Mouse (Mus musculus) limb, embryonic 12.5 days (tissue): ENCODE results near the gene Hfe2. TPM values are rescaled to one million over a fixed set of nuclear protein-coding genes. Genes with fewer than 3 reads are reported as not detected.

Source experiments
- ATAC-seq: fragments of 200-750 bp; cut with Nextera tagmentation; 2 replicates; pipeline ENCODE4 v1.8.0; 2017; ENCODE audit warnings: low read depth, moderate TSS enrichment; ENCODE audit not compliant: insufficient number of reproducible peaks, insufficient read depth, low FRiP score, low TSS enrichment
- H3K27ac ChIP-seq: fragments of 300-500 bp; sonication (generic); 2 replicates; pipeline ENCODE4 v1.5.1; 2016; ENCODE audit warnings: mild to moderate bottlenecking, moderate library complexity
- H3K27me3 ChIP-seq: fragments of 300-500 bp; sonication (generic); 2 replicates; pipeline ENCODE4 v1.6.1; 2016; ENCODE audit warnings: mild to moderate bottlenecking, moderate library complexity
- H3K36me3 ChIP-seq: fragments of 300-500 bp; sonication (generic); 2 replicates; pipeline ENCODE4 v1.6.1; 2016; ENCODE audit warnings: mild to moderate bottlenecking, moderate library complexity
- H3K4me1 ChIP-seq: fragments of 300-500 bp; sonication (generic); replicated peaks from 2 replicates; pipeline ENCODE4 v1.6.1; 2016
- H3K4me2 ChIP-seq: fragments of 300-500 bp; sonication (generic); 2 replicates; pipeline ENCODE4 v1.6.1; 2016; ENCODE audit warnings: mild to moderate bottlenecking, moderate library complexity
- H3K4me3 ChIP-seq: fragments of 300-500 bp; sonication (generic); replicated peaks from 2 replicates; pipeline ENCODE4 v1.5.1; 2016; ENCODE audit warnings: mild to moderate bottlenecking
- H3K9ac ChIP-seq: fragments of 300-500 bp; sonication (generic); replicated peaks from 2 replicates; pipeline ENCODE4 v1.6.1; 2016; ENCODE audit warnings: mild to moderate bottlenecking, moderate library complexity
- H3K9me3 ChIP-seq: fragments of 300-500 bp; sonication (generic); 2 replicates; pipeline ENCODE4 v1.6.1; 2016; ENCODE audit warnings: mild to moderate bottlenecking, moderate library complexity
- WGBS: fragments of 180-500 bp; shearing (Covaris S2); methylation state at CpG from one replicate; pipeline ENCODE4 v1.1.7; 2016; 5-methylcytosine and 5-hydroxymethylcytosine counted together
- polyA plus RNA-seq: library from polyadenylated mRNA; unstranded; fragments of >200 nt; fragmentation: Nextera tagmentation; extraction: Ambion mirVana; gene quantifications from 2 replicates; pipeline ENCODE4 v1.2.1, GENCODE M21; 2016

Gene Hfe2
- polyA plus RNA-seq, 1 experiment from 2014 or later = 7.8 TPM

- H3K27ac ChIP-seq = no peak overlapping the region
- peak overlapping the region; percentile 76 for H3K4me2 ChIP-seq
- H3K4me1 ChIP-seq = peaks cover 60% of the 10 kb centered on the region
- no peaks in the 10 kb centered on the region for H3K9me3 ChIP-seq
- no peaks in the 10 kb centered on the region for H3K27me3 ChIP-seq
- WGBS = 85% methylated on average over 12 of the region's 12 CpGs
- H3K9ac ChIP-seq = peak overlapping the region; percentile 74
- H3K4me3 ChIP-seq = peak overlapping the region; percentile 65
- H3K36me3 ChIP-seq = peaks cover 24% of the 10 kb centered on the region
- ATAC-seq = no peak
These were observed 34.5 kb downstream of the Hfe2 start for GRCm38 (mm10) chr3:96559398-96559910.

DNA sequence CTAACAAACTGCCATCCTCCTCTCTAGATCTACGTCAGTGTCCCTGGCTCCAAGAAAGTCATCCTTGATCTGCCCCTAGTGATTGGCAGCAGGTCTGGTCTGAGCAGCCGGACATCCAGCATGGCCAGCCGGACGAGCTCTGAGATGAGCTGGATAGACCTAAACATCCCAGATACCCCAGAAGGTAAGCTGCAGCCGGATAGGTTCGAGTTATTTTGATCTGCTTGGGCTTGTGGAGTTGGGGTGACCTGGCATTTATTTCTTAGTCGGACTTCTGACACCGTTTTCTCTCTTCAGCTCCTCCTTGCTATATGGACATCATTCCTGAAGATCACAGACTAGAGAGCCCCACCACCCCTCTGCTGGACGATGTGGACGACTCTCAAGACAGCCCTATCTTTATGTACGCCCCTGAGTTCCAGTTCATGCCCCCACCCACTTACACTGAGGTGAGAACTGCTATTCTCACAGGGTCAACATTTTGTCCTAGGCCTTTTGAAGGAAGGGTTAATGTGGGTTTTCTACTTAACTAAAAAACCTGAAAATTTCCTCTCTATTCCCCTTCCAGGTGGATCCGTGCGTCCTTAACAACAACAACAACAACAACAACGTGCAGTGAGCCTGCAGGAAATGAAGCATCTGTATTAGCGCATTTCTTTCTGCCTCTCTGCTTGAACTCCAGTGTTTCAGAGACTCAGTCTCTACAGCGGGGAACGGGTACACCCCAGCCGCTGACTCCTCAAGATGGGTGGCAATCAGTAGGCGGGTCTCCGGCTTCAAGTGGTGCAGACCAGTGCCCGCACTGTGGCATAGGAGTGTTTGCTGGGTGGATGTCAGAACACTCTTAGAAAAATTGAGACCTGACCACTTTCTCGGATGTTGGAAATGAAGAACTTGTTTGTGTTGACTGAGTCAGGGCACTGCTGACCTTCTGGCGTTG lies 35.2 kb downstream of the Hfe2 start:
- Histone ChIP-seq H3K36me3 (peaks cover 24% of the 10 kb centered on the region), H3K27ac (peak overlapping the region; percentile 47), H3K4me3 (peak overlapping the region; percentile 65), H3K4me1 (peaks cover 60% of the 10 kb centered on the region), H3K9ac (peak overlapping the region; percentile 74), H3K4me2 (peak overlapping the region; percentile 76), H3K9me3 (no peaks in the 10 kb centered on the region), H3K27me3 (no peaks in the 10 kb centered on the region)
- WGBS = 87% methylated on average over 23 of the region's 23 CpGs
- ATAC-seq = no peak

DNA sequence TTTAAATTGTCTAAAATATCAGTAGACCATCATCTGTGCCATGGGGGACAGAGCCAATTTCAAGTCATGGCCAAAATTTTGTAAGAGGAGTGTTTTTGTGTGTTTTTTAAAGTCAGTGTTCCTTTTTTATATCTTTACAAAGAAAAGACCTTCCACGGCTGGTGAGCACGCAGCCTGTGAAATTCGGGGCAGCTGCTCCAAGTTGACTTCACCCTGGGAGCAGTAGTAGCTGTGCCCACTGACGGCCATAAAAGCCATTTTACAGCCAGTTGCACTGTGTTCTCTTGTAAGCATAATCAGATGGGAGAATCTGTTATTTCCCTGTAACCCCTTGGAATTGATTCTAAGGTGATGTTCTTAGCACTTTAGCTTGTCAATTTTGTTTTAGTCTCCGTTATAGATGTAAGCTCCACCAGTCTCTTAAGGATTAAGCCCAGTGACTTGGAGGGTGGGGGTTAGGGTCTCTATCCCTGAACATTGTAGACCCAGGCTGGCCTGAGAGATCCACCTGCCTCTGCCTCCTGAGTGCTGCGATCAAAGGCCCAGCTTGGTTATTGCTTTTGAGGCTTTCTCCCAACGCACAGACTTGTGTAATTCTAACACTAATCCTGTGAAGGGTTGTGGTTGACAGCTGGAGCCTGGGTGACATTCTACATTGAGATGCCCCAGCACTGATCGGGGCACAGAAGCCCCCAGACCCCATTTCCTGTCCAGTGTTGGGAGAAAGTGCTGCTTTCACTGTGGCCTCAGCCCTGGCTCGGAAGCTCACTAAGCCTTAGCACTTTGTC lies 36.1 kb downstream of the Hfe2 start:
- Histone ChIP-seq H3K36me3 (peaks cover 24% of the 10 kb centered on the region), H3K4me3 (peak overlapping the region; percentile 65), H3K9me3 (no peaks in the 10 kb centered on the region), H3K27ac (no peak overlapping the region), H3K4me1 (peaks cover 51% of the 10 kb centered on the region), H3K27me3 (no peaks in the 10 kb centered on the region), H3K9ac (no peak overlapping the region), H3K4me2 (peak overlapping the region; percentile 76)
- no peak for ATAC-seq
- WGBS = 85% methylated on average over 9 of the region's 9 CpGs

DNA sequence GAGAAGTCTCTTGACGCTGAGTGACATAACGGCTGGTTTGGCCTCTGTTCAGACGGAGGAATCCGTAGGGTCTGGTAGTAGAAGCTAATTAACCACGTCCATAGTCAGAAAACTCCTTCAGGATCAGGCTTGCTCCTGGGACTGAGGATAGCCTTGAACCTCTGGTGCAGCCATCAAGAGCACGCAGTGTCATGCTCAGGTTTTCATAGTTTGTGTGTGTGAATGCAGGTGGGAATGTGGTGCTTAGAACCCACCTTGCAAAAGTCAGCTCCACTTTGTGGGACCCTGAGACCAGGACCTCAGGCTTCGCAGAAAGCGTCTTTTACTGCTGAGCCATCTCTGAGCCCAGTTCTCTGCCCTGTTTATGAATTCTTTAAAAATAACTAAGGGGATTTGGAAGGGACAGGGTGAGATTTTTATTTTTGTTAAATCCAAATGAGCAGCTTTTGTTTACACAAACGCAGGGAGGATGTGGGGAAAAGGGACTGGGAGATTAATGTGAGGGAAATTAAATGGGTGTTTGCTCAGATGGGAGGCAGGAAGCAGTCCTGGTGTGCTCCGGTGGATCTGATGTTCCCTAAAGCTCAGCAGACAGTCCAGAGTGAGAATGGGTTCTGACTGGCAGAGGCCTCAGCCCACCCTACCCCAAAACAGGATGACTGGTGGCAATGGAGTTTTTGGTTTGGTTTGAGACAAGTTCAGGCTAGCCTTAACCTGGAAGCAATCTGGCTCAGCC lies 37.1 kb downstream of the Hfe2 start:
- H3K27me3 ChIP-seq = no peaks in the 10 kb centered on the region
- H3K4me3 ChIP-seq = no peak overlapping the region
- peaks cover 41% of the 10 kb centered on the region for H3K4me1 ChIP-seq
- no peak overlapping the region for H3K4me2 ChIP-seq
- ATAC-seq = no peak
- H3K9ac ChIP-seq = no peak overlapping the region
- peaks cover 24% of the 10 kb centered on the region for H3K36me3 ChIP-seq
- no peaks in the 10 kb centered on the region for H3K9me3 ChIP-seq
- H3K27ac ChIP-seq = peak overlapping the region; percentile 47
- WGBS = 69% methylated on average over 10 of the region's 10 CpGs

- no peak overlapping the region for H3K9ac ChIP-seq
- H3K9me3 ChIP-seq = no peaks in the 10 kb centered on the region
- no peak overlapping the region for H3K4me3 ChIP-seq
- H3K4me1 ChIP-seq = peaks cover 41% of the 10 kb centered on the region
- ATAC-seq = no peak
- H3K4me2 ChIP-seq = no peak overlapping the region
- no peak overlapping the region for H3K27ac ChIP-seq
- H3K27me3 ChIP-seq = no peaks in the 10 kb centered on the region
- peaks cover 24% of the 10 kb centered on the region for H3K36me3 ChIP-seq
- WGBS = 93% methylated on average over 8 of the region's 8 CpGs
These were observed 38.3 kb downstream of the Hfe2 start for GRCm38 (mm10) chr3:96563267-96563666.

- peaks cover 37% of the 10 kb centered on the region for H3K4me1 ChIP-seq
- peaks cover 24% of the 10 kb centered on the region for H3K36me3 ChIP-seq
- H3K4me2 ChIP-seq = no peak overlapping the region
- no peak overlapping the region for H3K9ac ChIP-seq
- 0 out of 2 replicates have a peak, but pooled peaks have one; percentile 56 for ATAC-seq
- no peaks in the 10 kb centered on the region for H3K9me3 ChIP-seq
- peak overlapping the region; percentile 67 for H3K27ac ChIP-seq
- no peaks in the 10 kb centered on the region for H3K27me3 ChIP-seq
- WGBS = 59% methylated on average over 10 of the region's 10 CpGs
- H3K4me3 ChIP-seq = no peak overlapping the region
These were observed 39.1 kb downstream of the Hfe2 start for GRCm38 (mm10) chr3:96563911-96564632.

GRCm38 (mm10) chr3:96564633-96565032 lies 39.7 kb downstream of the Hfe2 start:
- no peak overlapping the region for H3K4me3 ChIP-seq
- no peak overlapping the region for H3K9ac ChIP-seq
- no peaks in the 10 kb centered on the region for H3K9me3 ChIP-seq
- no peak for ATAC-seq
- H3K27ac ChIP-seq = peak overlapping the region; percentile 67
- no peak overlapping the region for H3K4me2 ChIP-seq
- no peaks in the 10 kb centered on the region for H3K27me3 ChIP-seq
- WGBS = 49% methylated on average over 7 of the region's 7 CpGs
- peaks cover 19% of the 10 kb centered on the region for H3K36me3 ChIP-seq
- peaks cover 31% of the 10 kb centered on the region for H3K4me1 ChIP-seq

- ATAC-seq = no peak
- WGBS = 95% methylated on average over 2 of the region's 3 CpGs
- Histone ChIP-seq H3K27me3 (no peaks in the 10 kb centered on the region), H3K4me2 (no peak overlapping the region), H3K27ac (no peak overlapping the region), H3K36me3 (peaks cover 15% of the 10 kb centered on the region), H3K9me3 (no peaks in the 10 kb centered on the region), H3K9ac (no peak overlapping the region), H3K4me3 (no peak overlapping the region), H3K4me1 (peaks cover 27% of the 10 kb centered on the region)
These were observed 40.1 kb downstream of the Hfe2 start for GRCm38 (mm10) chr3:96565105-96565504.

DNA sequence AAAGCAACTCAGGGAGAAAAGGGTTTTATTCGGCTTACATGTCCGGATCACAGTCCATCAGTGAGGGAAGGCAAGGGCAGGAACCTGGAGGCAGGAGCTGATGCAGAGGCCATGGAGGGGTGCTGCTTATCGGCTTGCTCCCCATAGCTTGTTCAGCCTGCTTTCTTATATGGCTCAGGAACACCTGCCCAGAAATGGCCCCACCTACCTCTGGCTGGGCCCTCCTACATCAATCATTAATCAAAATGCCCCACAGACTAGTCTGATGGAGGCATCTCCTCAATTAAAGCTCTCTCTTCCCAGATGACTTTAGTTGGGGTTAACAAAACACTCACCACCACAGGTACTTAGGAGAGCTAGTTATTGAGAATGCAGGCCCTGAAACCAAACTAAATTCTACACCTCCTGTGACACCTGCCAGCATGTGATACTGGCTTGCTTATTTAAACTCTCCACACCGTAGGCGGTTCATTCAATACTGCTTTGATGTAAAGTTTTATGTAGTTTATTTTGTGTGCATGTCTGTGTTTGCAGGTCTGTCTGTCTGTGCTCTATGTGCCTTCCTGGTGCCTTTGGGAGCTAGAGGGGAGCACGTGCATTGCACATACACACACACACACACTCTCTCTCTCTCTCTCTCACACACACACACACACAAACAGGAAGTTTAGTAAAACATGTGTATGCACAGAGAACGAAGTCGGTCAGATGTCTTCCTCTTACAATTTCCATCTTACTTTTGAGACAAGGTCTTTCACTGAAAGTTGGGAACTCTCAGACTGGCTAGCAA lies 41.9 kb downstream of the Hfe2 start:
- no peak overlapping the region for H3K4me3 ChIP-seq
- peaks cover 13% of the 10 kb centered on the region for H3K4me1 ChIP-seq
- no peak overlapping the region for H3K27ac ChIP-seq
- no peaks in the 10 kb centered on the region for H3K36me3 ChIP-seq
- H3K27me3 ChIP-seq = no peaks in the 10 kb centered on the region
- no peak overlapping the region for H3K4me2 ChIP-seq
- H3K9ac ChIP-seq = no peak overlapping the region
- no peak for ATAC-seq
- 85% methylated on average over 8 of the region's 8 CpGs for WGBS
- H3K9me3 ChIP-seq = no peaks in the 10 kb centered on the region

DNA sequence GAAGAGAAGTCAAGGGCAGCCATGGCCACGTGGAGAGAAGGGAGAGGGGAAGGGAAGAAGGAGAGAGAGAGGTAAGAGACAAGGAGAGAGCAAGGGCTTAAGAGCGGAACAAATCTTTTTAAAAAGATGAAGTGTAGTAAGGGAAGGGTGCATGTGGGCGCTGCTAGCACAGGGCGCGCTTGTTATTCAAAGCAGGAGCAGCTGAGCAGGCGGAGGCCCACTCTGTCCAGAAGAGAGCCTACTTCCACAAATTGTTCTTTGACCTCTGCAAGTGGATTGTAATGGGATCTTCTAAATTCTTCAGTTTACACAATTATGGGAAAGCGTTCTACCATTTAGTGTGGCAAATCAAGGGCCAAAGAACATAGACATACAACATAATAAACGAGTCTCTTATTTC lies 43.6 kb downstream of the Hfe2 start:
- Histone ChIP-seq H3K9ac (no peak overlapping the region), H3K9me3 (no peaks in the 10 kb centered on the region), H3K27me3 (no peaks in the 10 kb centered on the region), H3K27ac (no peak overlapping the region), H3K4me3 (no peak overlapping the region), H3K4me1 (peaks cover 12% of the 10 kb centered on the region), H3K36me3 (no peaks in the 10 kb centered on the region), H3K4me2 (no peak overlapping the region)
- no peak for ATAC-seq
- WGBS = 83% methylated on average over 8 of the region's 8 CpGs
